Mouse (Mus musculus) thymus, postnatal 10 days (tissue): ENCODE results near the gene Chst12.

Experiments
- DNase-seq, 2 experiments: peaks; one replicate each; pipeline ENCODE4 v3.0.0; 2021; ENCODE audit warnings: low spot score in 2 of 2

The Chst12 gene

GRCm38 (mm10) chr5:140570223-140570870 lies 65.0 kb downstream of the Chst12 start:
- DNase-seq, result no peak

DNA sequence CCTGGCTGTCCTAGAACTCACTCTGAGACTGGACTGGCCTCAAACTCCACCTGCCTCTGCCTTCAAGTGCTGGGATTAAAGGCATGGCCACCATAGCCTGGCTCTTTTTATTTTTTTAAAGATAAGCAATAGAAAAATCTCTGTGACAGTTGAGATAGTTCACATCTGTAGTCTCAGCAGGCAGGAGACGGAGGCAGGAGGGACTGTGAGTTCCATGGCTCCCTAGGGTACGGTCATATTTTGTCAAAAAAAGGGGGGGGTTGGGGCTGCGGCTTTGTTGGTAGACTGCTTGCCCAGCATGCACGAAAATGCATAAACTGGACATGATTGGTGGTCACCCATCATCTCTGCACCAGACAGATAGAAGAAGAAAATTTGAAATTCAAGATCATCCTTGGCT lies 65.9 kb downstream of the Chst12 start:
- DNase-seq, result no peak

DNA sequence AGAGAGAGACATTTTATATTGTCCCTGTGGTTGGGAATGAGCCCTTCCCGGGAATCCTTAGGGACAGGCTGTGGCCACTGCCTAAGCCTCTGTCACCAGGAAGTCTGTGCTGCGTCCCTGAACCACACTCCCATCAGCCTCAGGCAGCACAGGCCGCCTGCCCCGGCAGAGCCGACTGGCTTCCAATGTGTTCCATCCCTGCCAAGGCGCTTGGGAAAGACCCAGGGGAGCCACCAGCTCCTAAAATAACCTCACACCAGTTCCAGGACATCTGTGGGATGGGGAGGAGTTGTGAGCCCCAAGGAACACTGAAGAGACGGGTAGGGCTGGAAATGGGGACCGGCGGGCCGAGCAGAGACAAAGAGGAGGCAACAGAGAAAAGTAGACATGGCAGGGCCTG lies 66.3 kb downstream of the Chst12 start:
- DNase-seq, result no peak

GRCm38 (mm10) chr5:140572611-140573010 lies 67.3 kb downstream of the Chst12 start:
- DNase-seq, result no peak
